Mouse (Mus musculus) G1E (cell line): ENCODE measurements around the gene Speg.

ENCODE experiments used
- CTCF ChIP-seq: IDR thresholded peaks from 2 replicates; pipeline ENCODE4 v1.5.1; 2012; ENCODE audit warnings: low read depth, low read length, inconsistent platforms, mixed read lengths
- GATA1 ChIP-seq: IDR thresholded peaks from 2 replicates; pipeline ENCODE4 v1.6.1; 2012; ENCODE audit warnings: borderline replicate concordance, low read length, inconsistent platforms, mixed read lengths
- GATA2 ChIP-seq: IDR thresholded peaks from 2 replicates; pipeline ENCODE4 v1.6.1; 2012; ENCODE audit warnings: low read depth, low read length, inconsistent platforms, borderline replicate concordance
- POLR2AphosphoS5 ChIP-seq: IDR thresholded peaks from 2 replicates; pipeline ENCODE4 v1.6.1; 2012; ENCODE audit warnings: low read depth, low read length, inconsistent platforms; ENCODE audit not compliant: insufficient replicate concordance
- TAL1 ChIP-seq: conservative IDR thresholded peaks from 2 replicates; pipeline ENCODE4 v1.6.1; 2012; ENCODE audit warnings: low read depth, low read length, inconsistent platforms, mixed read lengths

DNA sequence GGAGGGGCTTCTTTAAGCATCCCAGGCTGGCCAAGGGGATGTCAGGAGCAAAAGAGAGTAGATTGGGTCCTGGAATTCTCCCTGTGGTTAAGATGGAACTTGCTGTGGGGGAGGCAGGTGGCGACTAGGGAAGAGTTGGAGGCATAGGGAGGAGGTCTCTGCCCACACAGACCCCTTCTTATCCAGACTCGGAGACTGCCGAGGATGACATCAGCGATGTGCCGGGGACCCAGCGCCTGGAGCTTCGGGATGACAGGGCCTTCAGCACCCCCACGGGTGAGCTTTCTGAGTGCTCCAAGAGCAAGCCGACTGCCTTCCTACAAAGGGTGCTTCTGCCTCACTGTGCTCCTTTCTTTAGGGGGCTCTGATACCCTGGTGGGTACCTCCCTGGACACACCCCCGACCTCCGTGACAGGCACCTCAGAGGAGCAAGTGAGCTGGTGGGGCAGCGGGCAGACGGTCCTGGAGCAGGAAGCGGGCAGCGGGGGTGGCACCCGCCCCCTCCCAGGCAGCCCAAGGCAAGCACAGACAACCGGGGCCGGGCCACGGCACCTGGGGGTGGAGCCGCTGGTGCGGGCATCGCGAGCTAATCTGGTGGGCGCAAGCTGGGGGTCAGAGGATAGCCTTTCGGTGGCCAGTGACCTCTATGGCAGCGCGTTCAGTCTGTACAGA lies 9.5 kb downstream of the Speg start:
- TF ChIP-seq CTCF (no peak), GATA1 (no peak), TAL1 (no peak), GATA2 (no peak), POLR2AphosphoS5 (no peak)
